Mouse (Mus musculus) lung, postnatal 14 days (tissue): Measurements from ENCODE around the gene Gatad2a.
"Not testable (repeated sequence)": the region's sequence is repeated elsewhere in the genome, so short reads cannot be mapped to it uniquely, and the experiment has no call there.

ENCODE experiments used
- DNase-seq: peaks from one replicate; pipeline ENCODE4 v3.0.0; 2021

The Gatad2a gene

GRCm38 (mm10) chr8:69995776-69996588 lies at the start of gene Gatad2a:
Gene Gatad2a, minus strand, starts transcription at chr8:69996384.
- DNase-seq: peak; percentile 100

DNA sequence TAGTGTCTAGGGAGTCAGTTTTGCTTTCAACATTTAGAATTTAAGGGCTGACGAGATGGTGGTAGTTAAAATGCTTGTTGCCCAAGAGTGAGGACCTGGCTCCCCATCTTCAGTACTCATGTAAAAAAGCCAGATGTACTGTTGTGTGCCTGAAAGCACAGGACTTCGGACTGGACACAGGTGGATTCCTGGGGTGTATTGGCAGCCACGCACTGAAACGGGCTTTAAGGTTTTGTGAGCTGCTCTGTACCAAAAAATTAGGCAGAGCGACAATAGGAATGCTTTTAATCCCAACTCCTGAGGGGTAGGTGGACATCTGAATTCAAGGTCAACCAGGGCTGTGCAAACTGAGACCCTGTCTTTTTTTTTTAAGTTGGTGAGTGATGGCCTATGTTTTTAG lies 47.8 kb upstream of the Gatad2a start:
- no peak for DNase-seq

- DNase-seq: peak; percentile 98
These were observed 46.6 kb upstream of the Gatad2a start, which contains the start of the genes Mau2 and Sugp1 for GRCm38 (mm10) chr8:70042583-70043455. Gene Mau2, minus strand, starts transcription at chr8:70042734. Gene Sugp1, plus strand, starts transcription at chr8:70042813.

- DNase-seq: peak; percentile 35
These were observed 45.8 kb upstream of the Gatad2a start for GRCm38 (mm10) chr8:70041885-70042546.

DNA sequence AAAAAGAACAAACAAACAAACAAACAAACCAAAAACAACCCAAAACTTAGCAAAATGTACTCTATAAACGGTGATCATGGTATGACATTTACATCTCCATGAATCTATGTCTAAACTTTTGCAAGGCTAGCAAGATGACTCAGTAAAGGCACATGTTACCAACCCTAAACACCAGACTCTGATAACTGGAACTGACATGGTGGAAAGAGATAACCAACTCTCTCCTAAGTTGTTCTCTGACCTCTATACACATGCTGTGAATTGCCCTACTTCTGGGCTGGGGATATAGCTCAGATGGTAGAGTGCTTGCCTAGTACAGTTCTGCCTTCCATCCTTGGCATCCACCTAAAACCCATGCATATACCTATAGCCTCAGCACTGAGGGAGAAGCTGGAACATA lies 41.8 kb upstream of the Gatad2a start:
- no peak for DNase-seq

- DNase-seq: no peak
These were observed 34.1 kb upstream of the Gatad2a start for GRCm38 (mm10) chr8:70030255-70030654.

DNA sequence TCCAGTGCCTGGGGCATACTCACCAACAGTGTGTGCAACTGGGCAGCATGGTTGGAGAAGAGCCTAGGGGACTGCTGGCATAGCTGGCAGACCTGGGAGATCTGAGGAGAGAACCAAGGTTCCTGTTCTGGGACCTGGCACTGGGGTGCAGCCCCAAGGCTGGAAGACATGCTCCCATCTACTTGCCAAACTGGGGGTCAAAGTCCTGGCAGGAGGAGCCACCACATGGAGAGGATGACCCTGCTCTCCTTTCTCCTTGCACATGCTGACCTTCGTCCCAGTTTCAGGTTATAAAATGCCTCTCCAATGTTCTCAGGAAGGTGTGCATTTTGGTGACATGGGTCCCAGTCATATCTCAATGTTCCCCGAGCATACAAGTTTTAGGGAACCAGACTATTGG lies 30.0 kb upstream of the Gatad2a start:
- no peak for DNase-seq

DNA sequence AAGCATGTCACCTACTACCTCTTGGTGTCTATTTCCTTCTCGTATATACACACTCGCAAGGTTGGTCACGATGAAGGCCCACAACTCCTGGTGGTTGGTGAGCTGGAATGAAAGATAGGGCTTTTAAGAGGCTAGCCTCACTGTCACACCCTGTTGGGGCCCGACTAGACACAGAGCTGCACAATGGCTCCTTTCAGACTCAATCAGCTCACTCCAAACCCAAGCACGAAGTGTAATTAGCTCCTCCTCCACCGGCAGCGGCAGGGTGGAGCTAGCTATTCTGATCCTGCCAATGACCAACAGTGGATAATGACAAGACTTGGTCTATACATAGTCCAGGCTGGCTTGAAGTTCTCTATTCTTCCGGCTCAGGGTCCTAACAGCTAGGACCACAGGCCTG lies 27.4 kb upstream of the Gatad2a start:
- DNase-seq: no peak

DNA sequence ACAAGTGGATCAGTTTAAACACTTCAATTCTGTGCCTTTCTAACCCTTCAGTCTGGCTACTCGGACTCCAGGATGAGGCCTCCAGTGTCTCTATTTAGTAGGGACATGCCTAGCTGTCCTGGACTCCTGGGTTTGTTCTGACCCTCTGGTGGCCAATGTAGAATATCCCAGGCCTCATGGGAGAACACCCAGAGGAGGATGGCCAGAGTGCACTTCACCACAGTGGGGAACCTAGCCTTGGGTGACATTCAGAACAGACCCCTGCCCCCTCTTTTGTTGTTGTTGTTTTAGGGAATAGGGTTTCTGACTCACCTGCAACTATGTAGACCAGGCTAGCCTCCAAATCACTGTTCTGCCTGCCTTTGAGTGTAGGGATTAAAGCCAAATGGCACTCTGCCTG lies 18.8 kb upstream of the Gatad2a start:
- no peak for DNase-seq

- DNase-seq: no peak
These were observed 16.6 kb upstream of the Gatad2a start for GRCm38 (mm10) chr8:70012763-70013162.

DNA sequence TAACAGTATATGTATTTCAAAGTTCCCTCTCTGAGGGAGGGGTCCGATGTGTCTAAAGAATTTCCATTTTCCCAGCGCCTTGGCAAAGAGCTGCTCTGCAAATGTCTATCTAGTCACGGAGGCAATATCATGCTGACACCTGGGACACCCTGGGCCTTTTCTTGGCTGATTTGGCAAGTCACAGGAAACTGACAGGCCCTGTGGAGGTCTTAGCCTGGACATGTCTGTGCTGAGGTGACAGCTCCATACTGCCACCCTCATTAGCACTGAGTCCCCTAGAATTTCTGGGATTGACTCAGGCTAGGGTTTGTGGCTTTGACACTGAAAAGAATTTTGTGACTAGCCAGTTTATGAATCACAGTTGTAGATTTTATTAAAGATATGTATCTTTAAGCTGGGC lies 16.2 kb upstream of the Gatad2a start:
- no peak for DNase-seq

DNA sequence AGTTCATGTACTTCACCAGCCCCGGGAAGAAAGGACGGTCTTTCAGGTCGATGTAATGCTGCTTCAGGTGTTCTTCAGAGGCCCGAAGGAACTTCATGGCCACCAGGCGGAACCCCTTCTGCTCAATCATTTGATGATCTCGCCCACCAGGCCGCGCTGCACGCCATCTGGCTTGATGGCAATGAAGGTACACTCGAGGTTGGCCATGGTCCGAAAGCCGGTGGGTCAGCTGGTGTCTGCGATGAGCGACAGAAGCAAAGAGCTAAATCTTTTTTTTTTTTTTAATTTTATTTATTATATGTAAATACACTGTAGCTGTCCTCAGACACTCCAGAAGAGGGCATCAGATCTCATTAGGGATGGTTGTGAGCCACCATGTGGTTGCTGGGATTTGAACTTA lies 14.6 kb upstream of the Gatad2a start:
- DNase-seq: not testable (repeated sequence)

DNA sequence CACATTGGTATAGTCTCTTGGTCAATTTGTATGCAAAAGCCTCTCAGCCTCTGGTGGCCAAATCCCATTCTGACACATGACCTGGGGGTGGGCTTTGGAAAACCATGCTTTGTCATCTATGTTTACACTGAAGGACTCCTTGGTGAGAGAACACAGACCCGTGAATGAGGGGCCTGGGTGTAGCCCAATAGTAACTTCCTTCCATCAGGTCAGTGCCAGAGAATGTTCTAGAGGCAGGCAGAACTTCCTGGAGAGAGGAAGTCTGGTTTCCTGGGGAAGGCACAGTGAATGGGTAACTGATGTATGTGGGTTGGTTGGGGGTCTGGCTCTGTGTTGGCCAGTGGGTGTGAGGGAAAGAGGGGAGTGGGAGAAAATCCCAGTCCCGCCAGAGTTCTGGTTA lies 9.0 kb upstream of the Gatad2a start:
- DNase-seq: peak; percentile 35

DNA sequence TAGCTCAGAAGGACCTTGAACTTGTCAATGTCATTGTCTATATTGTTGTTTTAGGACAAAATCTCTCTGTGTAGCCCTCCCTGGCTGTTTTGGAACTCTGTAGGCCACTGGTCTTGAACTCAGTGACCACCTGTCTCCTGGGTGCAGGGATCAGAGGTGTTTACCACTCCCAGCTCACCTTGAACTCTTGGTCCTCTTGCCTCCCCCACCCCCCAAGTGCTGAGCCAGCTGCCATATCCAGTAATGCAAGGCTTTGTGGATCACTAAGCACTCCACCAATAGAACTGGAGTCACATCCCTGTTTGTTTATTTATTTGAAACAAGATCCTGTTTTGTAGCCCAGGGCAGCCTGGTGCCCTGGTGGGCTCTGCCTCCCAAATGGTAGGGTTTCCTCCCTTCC lies 8.2 kb upstream of the Gatad2a start:
- DNase-seq: no peak

DNA sequence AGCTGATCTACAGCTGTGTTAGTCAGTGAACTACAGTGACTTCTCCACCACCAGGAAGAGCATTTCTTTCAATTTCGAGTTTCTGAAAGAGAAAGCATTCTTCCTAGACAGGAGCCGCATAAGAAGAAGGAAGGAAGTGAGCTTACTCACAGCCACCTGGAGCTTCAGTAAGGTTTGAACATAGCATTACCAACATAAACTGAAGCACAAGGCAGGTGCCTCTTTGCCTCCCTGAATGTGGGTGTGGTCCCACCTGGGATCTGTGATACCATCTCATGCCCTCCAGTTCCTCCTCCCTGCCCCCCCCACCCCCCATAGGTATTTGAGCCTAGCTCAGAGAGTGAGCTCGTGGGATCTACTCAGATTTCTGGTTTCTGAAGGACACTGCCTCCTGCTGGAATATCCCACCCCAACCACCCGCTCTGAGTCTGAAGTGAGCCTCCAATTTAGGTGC lies 7.0 kb upstream of the Gatad2a start:
- DNase-seq: no peak

DNA sequence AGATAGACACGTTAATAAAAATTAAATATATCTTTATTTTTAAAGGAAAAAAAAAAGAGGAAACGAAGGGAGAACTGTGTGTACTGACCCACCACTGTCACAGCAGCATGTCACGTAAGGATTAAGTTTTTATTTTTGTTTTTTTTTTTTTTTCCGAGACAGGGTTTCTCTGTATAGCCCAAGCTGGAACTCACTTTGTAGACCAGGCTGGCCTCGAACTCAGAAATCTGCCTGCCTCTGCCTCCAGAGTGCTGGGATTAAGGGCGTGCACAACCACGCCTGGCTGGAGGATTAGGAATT lies 5.7 kb upstream of the Gatad2a start:
- DNase-seq: not testable (repeated sequence)

DNA sequence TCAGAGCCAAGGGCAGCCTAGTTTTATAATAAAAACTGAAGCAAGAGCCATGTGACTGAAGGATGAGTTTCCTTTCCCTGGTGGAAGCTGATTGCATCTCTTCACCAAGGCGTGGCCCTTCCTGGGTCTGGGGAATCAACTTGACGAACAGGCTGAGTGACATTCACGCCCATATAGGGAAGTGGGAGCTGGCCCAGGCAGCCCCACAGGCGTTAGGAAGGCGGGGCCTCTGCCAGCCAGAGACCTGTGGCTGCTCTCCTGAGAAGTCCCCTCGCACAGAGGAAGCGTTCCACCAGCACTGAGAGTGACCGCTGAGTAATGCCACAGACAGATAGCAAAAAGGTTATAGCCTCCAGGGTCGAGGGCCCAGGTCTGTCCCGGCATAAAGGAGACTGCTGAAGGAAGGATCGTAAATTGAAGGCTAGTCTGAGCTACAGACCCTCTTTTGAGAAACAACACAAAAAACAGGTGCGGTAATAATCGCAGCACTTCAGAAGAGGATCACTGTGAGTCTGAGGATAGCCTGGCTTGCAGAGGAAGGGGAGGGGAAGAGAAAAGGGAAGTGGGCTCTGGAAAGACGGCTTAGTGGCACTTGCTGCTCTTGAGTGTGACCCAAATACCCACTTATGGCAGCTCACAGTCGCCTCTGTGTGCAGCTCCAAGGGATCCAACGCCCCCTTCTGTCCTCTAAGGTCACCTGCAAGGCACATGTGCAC lies 5.2 kb upstream of the Gatad2a start:
- peak; percentile 75 for DNase-seq

- no peak for DNase-seq
These were observed 4.0 kb upstream of the Gatad2a start for GRCm38 (mm10) chr8:70000226-70000625.

DNA sequence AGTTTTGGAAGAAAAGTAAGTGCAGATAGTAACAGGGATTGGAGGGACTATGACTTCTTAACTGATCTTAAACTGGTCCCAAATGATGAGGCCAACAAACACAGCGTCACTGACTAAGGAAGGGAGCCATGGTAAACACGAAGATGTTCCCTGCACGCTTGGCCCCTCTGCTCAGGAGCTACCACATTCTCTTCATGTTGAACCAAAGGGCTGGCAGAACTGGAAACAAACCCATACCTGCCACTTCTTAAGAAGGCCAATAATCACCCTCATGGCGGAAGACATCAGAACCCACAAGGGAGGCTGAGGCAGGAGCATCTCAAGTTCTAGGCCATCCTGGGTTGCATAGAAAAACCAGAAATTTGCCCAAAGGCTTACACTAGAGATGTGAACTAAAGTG lies 3.1 kb upstream of the Gatad2a start:
- no peak for DNase-seq

GRCm38 (mm10) chr8:69998706-69999105 lies 2.5 kb upstream of the Gatad2a start:
- DNase-seq: no peak

DNA sequence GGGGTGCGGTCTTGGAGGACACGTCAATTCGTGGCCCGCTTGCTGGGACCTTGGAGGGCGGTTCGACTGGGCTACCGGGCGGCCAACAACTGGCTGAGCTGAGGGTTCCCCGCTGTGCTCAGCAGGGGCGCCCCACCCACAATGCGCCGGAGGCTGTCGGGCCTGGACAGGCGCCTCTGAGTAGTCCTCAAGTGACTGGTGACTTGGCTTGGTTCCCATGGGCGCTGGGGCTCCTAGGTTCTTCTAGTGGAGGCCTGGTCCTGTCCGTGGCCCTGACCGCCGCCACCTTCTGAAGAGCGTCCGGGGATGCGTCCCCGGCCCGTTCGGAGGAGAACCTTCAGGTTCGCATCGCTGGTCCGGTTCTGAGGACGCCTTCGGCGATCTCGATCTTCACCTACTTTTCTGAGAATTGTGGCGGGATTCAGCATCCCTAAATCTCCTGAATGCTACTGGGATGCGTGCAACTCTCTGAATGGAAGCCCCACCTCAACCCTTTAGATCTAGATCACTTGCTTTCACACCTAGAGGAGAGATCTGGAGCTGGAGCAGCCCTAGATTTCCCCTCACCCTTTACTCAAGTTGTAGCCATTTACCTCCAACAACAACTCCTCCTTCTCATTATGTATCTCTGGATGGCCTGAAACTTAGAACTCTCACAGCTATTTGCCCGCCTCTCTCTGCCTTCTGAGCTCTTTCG lies 553 bp upstream of the Gatad2a start:
- no peak for DNase-seq

GRCm38 (mm10) chr8:69995422-69995775 lies 785 bp downstream of the Gatad2a start:
- DNase-seq: no peak
